Mouse (Mus musculus): ENCODE results near the gene Rae1.

Gene Rae1

DNA sequence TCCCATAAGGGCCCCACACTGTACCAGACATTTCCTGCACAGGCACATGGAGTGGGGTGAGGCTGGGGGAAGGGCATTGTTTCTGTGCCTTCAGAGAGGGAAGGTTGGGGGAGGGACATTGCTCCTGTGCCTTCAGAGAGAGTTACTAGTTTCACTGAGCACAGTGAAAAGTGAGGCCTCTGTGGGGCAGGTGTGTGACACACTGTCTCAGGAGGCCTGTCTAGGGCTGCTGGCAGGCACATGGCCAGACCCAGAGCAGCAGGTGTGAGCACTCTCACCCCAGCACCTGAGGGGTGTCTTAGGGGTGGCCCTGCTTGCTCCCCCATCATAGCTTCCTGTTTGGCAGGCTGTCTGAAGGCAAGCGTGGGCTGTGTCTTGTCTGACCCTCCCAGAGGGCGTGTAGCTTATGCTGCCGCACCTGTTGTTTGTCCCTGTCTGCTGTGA, 26.8 kb downstream of the Rae1 start:
- in situ Hi-C loops (cut with MboI, MseI) = no loop called here

DNA sequence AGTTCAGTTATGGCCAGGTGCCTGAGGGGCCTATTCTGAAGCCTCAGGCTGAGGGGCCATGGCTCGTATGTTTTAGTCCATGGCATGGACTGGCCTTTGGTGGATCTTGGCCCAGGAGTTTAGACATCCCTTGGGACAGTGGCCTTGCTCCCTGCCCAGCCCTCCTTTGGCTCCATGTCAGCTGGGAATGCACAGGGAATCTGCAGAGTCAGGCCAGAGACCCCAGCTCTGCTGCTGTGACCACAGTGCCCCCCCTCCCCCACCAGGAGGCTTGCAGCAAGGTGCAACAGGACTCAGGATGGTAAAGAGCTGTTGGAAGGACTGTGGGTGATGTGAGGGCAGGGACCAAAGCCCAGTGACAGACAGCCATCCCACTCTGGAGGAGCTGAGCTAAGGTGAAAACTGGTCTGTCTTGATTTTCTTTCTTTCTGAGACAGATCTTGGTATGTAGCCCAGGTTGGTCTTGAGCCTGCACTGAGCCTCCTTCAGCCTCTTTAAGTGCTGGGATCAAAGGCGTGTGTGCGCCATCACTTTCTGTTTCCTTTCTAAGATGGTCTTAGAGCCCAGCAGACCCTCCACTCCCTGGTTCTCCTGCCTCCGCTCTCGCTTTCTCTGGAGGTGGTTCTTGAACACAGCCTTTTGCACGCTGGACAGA, 27.4 kb downstream of the Rae1 start:
- in situ Hi-C loops (cut with MboI, MseI) = no loop called here

GRCm38 (mm10) chr2:173027824-173028495, 28.0 kb downstream of the Rae1 start:
- in situ Hi-C loops (cut with MboI, MseI) = no loop called here

- in situ Hi-C loops (cut with MboI, MseI) = no loop called here
Observed at GRCm38 (mm10) chr2:173028508-173029031, 28.7 kb downstream of the Rae1 start.

- in situ Hi-C loops (cut with MboI, MseI) = no loop called here
Observed at GRCm38 (mm10) chr2:173030591-173031338, 30.8 kb downstream of the Rae1 start.

DNA sequence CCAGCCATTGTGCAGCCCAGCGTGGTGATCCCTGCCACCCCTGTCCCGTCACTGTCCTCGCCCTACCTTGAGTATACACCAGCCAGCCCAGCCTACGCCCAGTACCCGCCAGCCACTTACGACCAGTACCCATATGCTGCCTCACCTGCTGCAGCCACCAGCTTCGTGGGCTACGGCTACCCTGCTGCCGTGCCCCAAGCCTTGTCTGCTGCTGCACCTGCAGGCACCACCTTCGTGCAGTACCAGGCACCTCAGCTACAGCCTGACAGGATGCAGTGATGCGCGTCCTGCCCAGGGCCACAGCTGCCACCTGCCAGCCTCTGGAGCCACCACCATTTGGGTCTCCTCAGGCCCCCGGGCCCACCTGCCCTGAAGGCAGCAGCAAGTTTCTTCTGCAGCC, 33.6 kb downstream of the Rae1 start:
- in situ Hi-C loops (cut with MboI, MseI) = no loop called here

- in situ Hi-C loops (cut with MboI, MseI) = no loop called here
Observed at GRCm38 (mm10) chr2:173034998-173035397, 35.1 kb downstream of the Rae1 start.

DNA sequence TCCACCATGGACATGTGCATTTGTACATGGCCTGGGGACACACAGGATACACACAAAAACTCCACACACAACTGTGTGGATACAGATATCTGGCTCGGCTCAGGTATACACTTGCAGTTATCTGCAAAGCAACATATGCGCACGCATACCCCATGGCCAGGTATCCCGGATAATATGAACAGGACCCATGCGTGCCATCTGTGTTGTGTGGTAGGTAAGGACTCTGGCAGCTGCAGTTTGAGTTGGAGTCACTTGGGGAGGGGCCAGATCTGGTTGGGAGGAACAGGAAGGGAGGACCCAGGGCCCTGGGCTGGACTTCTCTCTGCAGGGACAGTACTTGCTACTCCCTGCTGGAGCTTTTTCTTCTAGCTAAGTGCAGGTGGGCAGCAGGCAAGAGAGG, 35.7 kb downstream of the Rae1 start:
- in situ Hi-C loops (cut with MboI, MseI) = no loop called here

DNA sequence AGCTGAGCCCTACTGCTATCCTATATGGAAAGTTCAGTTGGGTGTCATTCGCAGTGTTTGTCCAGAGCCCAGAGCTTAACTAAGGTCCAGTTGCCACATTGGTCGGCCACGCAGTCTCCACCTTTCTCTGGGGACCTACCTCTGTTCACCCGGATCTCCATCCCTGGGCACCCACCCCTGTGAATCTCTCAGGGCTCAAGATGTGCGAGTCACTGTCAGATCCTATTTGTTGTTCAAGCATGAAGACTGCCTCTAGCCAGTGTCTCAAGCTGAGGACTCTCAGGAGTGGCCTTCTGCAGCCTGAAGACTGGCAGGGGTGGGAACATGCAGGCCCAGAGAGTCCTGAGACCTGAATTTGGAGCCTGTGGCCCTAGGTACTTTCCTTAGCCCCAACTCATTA, 36.1 kb downstream of the Rae1 start:
- in situ Hi-C loops (cut with MboI, MseI) = no loop called here

- in situ Hi-C loops (cut with MboI, MseI) = no loop called here
Observed at GRCm38 (mm10) chr2:173036611-173037010, 36.7 kb downstream of the Rae1 start.

GRCm38 (mm10) chr2:173037347-173037746, 37.4 kb downstream of the Rae1 start:
- in situ Hi-C loops (cut with MboI, MseI) = no loop called here

DNA sequence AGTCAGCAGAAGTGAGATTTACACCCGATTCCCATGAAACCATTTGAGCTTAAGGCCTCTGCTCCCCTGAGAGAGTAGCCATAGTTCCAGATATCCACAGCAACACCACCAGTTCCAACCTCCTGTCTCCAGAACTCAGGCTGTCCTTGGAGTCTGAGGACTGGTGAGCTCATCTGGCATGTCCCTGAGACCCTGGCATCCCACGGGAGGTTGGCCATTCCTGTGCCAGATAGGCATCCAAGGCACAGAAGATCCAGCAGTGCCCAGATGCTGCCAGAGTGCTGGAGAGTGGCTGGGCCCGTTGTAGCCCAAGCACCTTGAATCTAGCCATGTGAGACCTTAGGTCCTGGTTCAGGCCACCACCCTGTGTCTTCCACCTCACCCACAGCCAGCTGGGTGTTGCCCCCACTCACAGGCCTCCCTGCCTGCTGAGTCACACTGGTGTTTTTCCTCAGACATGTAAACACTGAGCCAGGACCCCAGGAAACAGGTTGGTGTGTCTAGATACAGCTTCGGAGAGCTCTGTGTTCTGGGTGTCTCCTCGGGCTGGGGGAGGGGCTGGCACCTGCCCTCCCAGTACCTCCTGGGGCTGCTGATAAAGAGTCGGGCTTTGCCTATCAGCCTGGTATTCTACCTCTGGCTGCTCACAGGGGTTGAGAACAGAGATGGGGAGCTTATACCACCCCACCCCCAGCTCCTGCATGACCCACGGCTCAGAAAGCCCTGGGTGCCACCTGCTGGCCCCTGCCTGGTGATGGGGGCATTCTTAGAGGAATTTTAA, 38.1 kb downstream of the Rae1 start:
- in situ Hi-C loops (cut with MboI, MseI) = no loop called here

DNA sequence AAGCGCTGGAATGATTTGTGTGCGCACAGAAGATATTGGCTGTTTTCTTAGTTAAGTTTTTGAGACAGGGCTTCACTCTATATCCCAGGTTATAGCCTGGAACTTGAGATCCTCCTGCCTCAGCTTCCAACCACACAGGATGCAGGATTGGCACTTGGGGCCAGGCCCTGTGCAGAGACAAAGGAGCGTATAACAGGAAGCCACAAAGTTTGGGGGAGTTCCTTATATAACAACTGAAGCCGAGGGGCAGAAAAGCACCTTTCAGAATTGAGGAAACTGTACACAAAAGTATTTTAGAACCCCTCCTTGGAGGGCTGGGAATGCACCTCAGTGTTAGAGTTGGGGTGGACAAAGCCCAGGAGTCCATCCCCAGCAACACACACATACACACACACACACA, 39.1 kb downstream of the Rae1 start:
- in situ Hi-C loops (cut with MboI, MseI) = no loop called here

- in situ Hi-C loops (cut with MboI, MseI) = no loop called here
Observed at GRCm38 (mm10) chr2:173040803-173041202, 40.9 kb downstream of the Rae1 start.

DNA sequence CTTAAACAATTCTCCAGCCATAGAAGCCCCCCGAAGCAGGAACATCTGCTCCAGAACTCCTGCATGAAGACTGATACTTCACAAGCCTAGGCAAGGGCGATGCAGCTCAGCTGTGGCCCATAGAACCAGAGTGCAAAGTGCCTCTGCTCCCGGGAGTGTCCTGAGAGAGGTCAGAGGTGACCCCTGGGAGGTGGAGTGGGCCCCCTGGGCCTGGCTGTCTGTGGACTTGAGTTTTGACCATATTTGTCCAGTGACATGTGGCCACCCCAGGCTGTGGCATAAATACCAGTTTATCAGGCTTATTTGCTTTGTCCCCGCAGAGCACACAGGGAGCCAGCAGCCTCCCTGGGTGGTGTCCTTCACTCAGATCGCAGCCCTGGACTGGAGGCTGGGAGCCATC, 41.3 kb downstream of the Rae1 start:
- in situ Hi-C loops (cut with MboI, MseI) = no loop called here

- in situ Hi-C loops (cut with MboI, MseI) = no loop called here
Observed at GRCm38 (mm10) chr2:173041893-173042292, 42.0 kb downstream of the Rae1 start.

DNA sequence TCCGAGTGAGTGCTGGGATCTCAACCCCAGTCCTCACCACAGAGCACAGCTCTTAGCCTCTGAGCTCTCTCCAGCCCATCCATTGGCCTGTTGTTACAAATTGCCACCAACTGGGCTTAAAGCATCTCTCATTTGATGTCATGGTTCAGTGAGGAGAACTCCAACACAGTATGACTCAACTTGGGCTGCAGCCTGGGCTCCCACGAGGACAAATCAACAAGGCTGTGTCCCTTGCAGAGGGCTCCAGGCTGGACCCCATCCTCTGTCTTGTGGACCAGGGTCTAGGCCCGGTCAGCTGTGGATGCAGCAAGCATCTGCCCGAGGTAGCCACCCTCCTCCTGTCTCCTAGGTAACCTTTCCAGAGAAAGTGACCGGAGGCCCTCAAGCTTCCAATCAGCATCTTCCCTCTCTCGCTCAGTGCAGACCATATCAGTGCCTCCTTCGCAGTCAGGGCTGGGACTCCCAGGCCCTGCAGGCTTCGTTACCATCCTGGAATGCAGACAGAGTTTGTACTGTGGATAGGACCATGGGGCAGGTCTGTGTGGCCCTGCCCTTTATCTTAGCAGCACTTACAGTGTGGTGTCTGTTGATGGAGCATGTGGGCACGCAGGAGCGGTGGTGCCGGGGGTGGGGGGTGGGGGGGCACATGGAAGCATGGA, 42.7 kb downstream of the Rae1 start:
- in situ Hi-C loops (cut with MboI, MseI) = no loop called here

DNA sequence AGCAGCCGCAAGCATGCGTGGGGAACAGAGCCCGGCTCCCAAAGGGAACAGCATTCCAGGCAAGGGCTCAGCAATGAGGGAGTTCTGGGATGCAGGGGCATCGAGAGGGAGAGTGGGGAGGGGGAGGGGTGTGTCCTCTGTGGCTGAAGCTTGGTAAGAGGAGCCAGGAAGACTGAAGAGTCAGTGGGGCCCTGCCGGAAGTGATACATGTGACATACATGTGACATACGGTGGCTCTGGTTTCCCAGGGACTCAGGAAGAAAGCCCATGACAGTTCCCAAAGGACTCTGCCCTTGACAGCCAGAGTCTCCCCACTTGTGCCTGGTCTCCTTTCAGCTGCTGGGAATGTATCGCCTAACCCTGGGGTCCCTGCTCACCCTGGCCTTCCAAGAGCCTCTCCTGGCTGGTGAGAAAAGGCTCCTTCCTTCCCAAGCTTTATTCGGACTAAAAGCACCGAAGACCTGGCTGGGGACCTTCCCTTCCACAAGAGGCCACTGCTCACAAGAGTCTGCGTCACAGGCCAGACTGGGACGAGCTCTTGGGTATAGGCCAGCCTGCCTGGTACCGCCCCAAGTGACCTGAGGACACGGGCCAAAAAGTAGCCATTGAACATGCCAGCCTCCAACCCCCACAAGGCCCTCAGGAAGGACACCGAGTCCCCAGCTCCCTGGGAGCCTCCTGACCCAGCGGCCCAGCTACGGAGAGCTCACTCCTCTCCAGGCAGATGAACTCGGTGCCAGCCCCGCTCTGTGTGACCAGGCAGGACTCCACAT, 44.5 kb downstream of the Rae1 start:
- in situ Hi-C loops (cut with MboI, MseI) = no loop called here

GRCm38 (mm10) chr2:173046582-173047297, 46.8 kb downstream of the Rae1 start:
- in situ Hi-C loops (cut with MboI, MseI) = no loop called here

DNA sequence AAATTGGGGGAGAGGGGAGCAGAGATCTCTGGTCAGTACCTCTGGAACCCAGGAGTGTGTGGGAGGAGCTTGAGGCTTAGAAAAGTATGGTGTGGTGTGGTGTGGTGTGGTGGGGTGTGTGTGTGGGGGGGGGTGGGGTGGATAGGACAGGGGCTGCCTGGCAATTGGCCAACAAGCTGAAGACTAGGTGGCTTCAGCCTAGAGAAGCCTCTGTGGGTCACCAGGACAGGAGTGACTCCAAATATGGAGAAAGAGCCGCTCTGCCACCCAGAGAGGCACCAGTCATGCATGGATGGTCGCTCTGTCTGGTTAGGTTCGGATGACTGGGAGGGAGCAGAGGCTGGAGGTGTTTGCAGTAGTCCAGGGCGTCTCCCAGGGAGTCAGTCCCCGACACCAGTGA, 47.6 kb downstream of the Rae1 start:
- in situ Hi-C loops (cut with MboI, MseI) = no loop called here

All from regulatory T cell (primary cell).